Mouse (Mus musculus) urinary bladder, adult 18-20 months (tissue): Measurements from ENCODE around the gene Tcl1b4.

Experiments
- DNase-seq, 2 experiments: peaks; one replicate each; pipeline ENCODE4 v3.0.0; 2022; ENCODE audit warnings: low spot score in 2 of 2, mixed read lengths in 2 of 2

Tcl1b4 gene

DNA sequence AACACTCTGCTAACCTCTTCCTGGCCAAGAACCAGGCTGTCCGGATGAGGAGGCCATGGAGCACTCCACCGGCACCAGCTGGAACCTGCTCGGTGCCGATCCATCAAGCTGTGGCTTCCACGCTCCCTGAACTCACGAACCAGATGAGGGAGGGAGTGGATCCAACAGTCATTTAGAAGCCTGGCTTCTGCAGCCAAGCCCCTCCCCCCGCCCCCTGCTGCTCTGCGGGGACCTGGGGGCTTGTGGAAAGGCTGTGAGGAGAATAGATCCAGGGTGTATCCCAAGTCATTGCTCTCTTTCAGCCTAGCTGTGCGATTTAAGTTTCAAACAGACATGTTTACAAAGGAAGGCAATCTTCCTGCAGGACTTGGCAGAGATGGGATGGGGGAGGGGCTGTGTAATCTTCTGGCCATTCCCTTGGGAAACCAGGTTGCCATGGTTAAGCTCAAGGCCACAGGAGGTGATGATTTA, 47.0 kb downstream of the Tcl1b4 start:
- DNase-seq: no peak

DNA sequence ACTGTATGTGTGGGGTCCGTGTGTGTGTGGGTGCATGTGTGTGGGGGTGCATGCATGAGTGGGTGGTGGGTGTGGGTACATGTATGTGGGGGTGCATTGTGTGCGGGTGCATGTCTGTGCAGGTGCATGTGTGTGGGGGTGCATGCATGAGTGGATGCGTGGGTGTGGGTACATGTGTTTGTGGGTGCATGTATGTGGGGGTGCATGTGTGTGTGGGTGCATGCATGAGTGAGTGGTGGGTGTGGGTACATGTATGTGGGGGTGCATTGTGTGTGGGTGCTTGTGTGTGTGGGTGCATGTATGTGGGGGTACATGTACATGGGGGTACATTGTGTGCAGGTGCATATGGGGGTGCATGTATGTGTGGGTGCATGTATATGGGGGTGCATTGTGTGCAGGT, 52.0 kb downstream of the Tcl1b4 start:
- no peak for DNase-seq
